Mouse (Mus musculus) embryo, embryonic 10 days (tissue): ENCODE measurements around the gene Sf3b3.
"Not testable (repeated sequence)": the region's sequence is repeated elsewhere in the genome, so short reads cannot be mapped to it uniquely, and the experiment has no call there.

Source experiments
- DNase-seq: peaks from one replicate; pipeline ENCODE4 v3.0.0-alpha.2; 2015; ENCODE audit warnings: low spot score

The Sf3b3 gene

GRCm38 (mm10) chr8:110806146-110806545 is 40.4 kb downstream of the Sf3b3 start:
- DNase-seq, result no peak

- no peak for DNase-seq
Observed at GRCm38 (mm10) chr8:110805669-110806068, 40.9 kb downstream of the Sf3b3 start, which contains the start of gene Il34. Gene Il34, minus strand, starts transcription at chr8:110805924.

GRCm38 (mm10) chr8:110804825-110805514 is 41.6 kb downstream of the Sf3b3 start:
- no peak for DNase-seq

- DNase-seq, result no peak
Observed at GRCm38 (mm10) chr8:110803856-110804255, 42.7 kb downstream of the Sf3b3 start.

GRCm38 (mm10) chr8:110802988-110803387 is 43.6 kb downstream of the Sf3b3 start:
- no peak for DNase-seq

GRCm38 (mm10) chr8:110797086-110797485 is 49.5 kb downstream of the Sf3b3 start:
- DNase-seq, result no peak

GRCm38 (mm10) chr8:110794363-110794965 is 52.1 kb downstream of the Sf3b3 start:
- DNase-seq, result no peak

GRCm38 (mm10) chr8:110793936-110794335 is 52.7 kb downstream of the Sf3b3 start:
- DNase-seq, result no peak

- no peak for DNase-seq
Observed at GRCm38 (mm10) chr8:110793511-110793910, 53.1 kb downstream of the Sf3b3 start.

GRCm38 (mm10) chr8:110792574-110793200 is 53.9 kb downstream of the Sf3b3 start:
- no peak for DNase-seq

- DNase-seq, result no peak
Observed at GRCm38 (mm10) chr8:110791164-110791563, 55.4 kb downstream of the Sf3b3 start.

- DNase-seq, result no peak
Observed at GRCm38 (mm10) chr8:110790270-110790669, 56.3 kb downstream of the Sf3b3 start.

- no peak for DNase-seq
Observed at GRCm38 (mm10) chr8:110789571-110789970, 57.0 kb downstream of the Sf3b3 start.

- no peak for DNase-seq
Observed at GRCm38 (mm10) chr8:110788981-110789380, 57.6 kb downstream of the Sf3b3 start.

- DNase-seq, result no peak
Observed at GRCm38 (mm10) chr8:110787411-110787954, 59.1 kb downstream of the Sf3b3 start.

GRCm38 (mm10) chr8:110786934-110787333 is 59.7 kb downstream of the Sf3b3 start:
- no peak for DNase-seq

GRCm38 (mm10) chr8:110786501-110786900 is 60.1 kb downstream of the Sf3b3 start:
- not testable (repeated sequence) for DNase-seq

- DNase-seq, result no peak
Observed at GRCm38 (mm10) chr8:110785366-110785765, 61.2 kb downstream of the Sf3b3 start.

- no peak for DNase-seq
Observed at GRCm38 (mm10) chr8:110779924-110780718, 66.5 kb downstream of the Sf3b3 start.

- DNase-seq, result no peak
Observed at GRCm38 (mm10) chr8:110776335-110776734, 70.3 kb downstream of the Sf3b3 start.

GRCm38 (mm10) chr8:110775721-110776120 is 70.9 kb downstream of the Sf3b3 start:
- no peak for DNase-seq

GRCm38 (mm10) chr8:110775316-110775715 is 71.3 kb downstream of the Sf3b3 start:
- DNase-seq, result no peak
